Mouse (Mus musculus) heart, postnatal 0 days (tissue): ENCODE data around the gene Agbl4. TPM values are rescaled to one million over a fixed set of nuclear protein-coding genes. Genes with fewer than 3 reads are reported as not detected.

ENCODE experiments used
- ATAC-seq: fragments of 200-750 bp; cut with Nextera tagmentation; 2 replicates; pipeline ENCODE4 v1.8.0; 2017; ENCODE audit warnings: low read depth, moderate number of reproducible peaks, moderate library complexity; ENCODE audit not compliant: insufficient read depth
- DNase-seq: peaks from one replicate; pipeline ENCODE4 v3.0.0-alpha.2; 2016; ENCODE audit warnings: low spot score
- H3K27ac ChIP-seq: fragments of 300-500 bp; sonication (generic); 2 replicates; pipeline ENCODE4 v1.5.1; 2014; ENCODE audit warnings: low read depth, mild to moderate bottlenecking
- H3K27me3 ChIP-seq: fragments of 300-500 bp; sonication (generic); 2 replicates; pipeline ENCODE4 v1.6.1; 2014; ENCODE audit warnings: low read length, mixed read lengths; ENCODE audit not compliant: control insufficient read depth, insufficient read depth
- H3K36me3 ChIP-seq: fragments of 300-500 bp; sonication (generic); replicated peaks from 2 replicates; pipeline ENCODE4 v1.6.1; 2014; ENCODE audit warnings: low read length, mixed read lengths; ENCODE audit not compliant: control insufficient read depth, insufficient read depth
- H3K4me1 ChIP-seq: fragments of 300-500 bp; sonication (generic); 2 replicates; pipeline ENCODE4 v1.6.1; 2014; ENCODE audit warnings: antibody characterized with exemption; ENCODE audit not compliant: control insufficient read depth, insufficient read depth
- H3K4me2 ChIP-seq: fragments of 300-500 bp; sonication (generic); 2 replicates; pipeline ENCODE4 v1.6.1; 2014; ENCODE audit warnings: low read depth, mild to moderate bottlenecking, low read length, moderate library complexity
- H3K4me3 ChIP-seq: fragments of 300-500 bp; sonication (generic); 2 replicates; pipeline ENCODE4 v1.5.1; 2014; ENCODE audit warnings: low read depth, low read length
- H3K9ac ChIP-seq: fragments of 300-500 bp; sonication (generic); replicated peaks from 2 replicates; pipeline ENCODE4 v1.6.1; 2014; ENCODE audit warnings: low read depth, low read length, mixed read lengths
- H3K9me3 ChIP-seq: fragments of 300-500 bp; sonication (generic); replicated peaks from 2 replicates; pipeline ENCODE4 v1.6.1; 2016; ENCODE audit warnings: low read length; ENCODE audit not compliant: control insufficient read depth
- CTCF ChIP-seq: IDR thresholded peaks from 2 replicates; pipeline ENCODE4 v1.5.1; 2016; ENCODE audit warnings: antibody characterized with exemption, control low read depth, low read depth
- EP300 ChIP-seq: IDR thresholded peaks from 2 replicates; pipeline ENCODE4 v1.6.1; 2016; ENCODE audit warnings: antibody characterized with exemption, low read depth
- WGBS: fragments of 180-500 bp; shearing (Covaris S2); extraction: QIAGEN DNeasy Blood & Tissue Kit; methylation state at CpG from one replicate; pipeline ENCODE4 v1.1.7; 2014; 5-methylcytosine and 5-hydroxymethylcytosine counted together
- polyA plus RNA-seq: library from polyadenylated mRNA; unstranded; fragments of >200 nt; fragmentation: Nextera tagmentation; extraction: Ambion mirVana; gene quantifications from 2 replicates; pipeline ENCODE4 v1.2.1, GENCODE M21; 2015
- total RNA-seq: library from RNA; depleted of rRNA; stranded (reverse); fragments of >200 nt; gene quantifications from 2 replicates; pipeline ENCODE4 v1.2.3, GENCODE M21; 2014; ENCODE audit warnings: low replicate concordance

Gene Agbl4
- total and polyA plus RNA-seq, 2 experiments from 2014 or later, result 0.55 TPM; not detected in 1

GRCm38 (mm10) chr4:111349965-111350364 is 952.5 kb downstream of the Agbl4 start:
- Histone ChIP-seq H3K4me2 (no peak overlapping the region), H3K4me3 (no peak overlapping the region), H3K4me1 (peaks cover 5% of the 10 kb centered on the region; the same call in 1 of the 2 replicates), H3K27ac (no peak overlapping the region), H3K27me3 (no peaks in the 10 kb centered on the region), H3K9ac (no peak overlapping the region), H3K36me3 (no peaks in the 10 kb centered on the region), H3K9me3 (no peaks in the 10 kb centered on the region)
- WGBS, result 68% methylated on average over 4 of the region's 4 CpGs
- TF ChIP-seq CTCF, result no peak
- no peak for TF ChIP-seq EP300
- ATAC-seq (no peak), DNase-seq (no peak)

- no peak for ATAC-seq
- Histone ChIP-seq H3K4me2 (no peak overlapping the region), H3K4me3 (no peak overlapping the region), H3K36me3 (no peaks in the 10 kb centered on the region), H3K27me3 (no peaks in the 10 kb centered on the region), H3K9me3 (no peaks in the 10 kb centered on the region), H3K27ac (no peak overlapping the region), H3K9ac (no peak overlapping the region), H3K4me1 (peaks cover 5% of the 10 kb centered on the region; the same call in 1 of the 2 replicates)
- TF ChIP-seq CTCF (no peak), EP300 (no peak)
- 40% methylated on average over 6 of the region's 6 CpGs for WGBS
- DNase-seq, result no peak
These were observed 953.4 kb downstream of the Agbl4 start for GRCm38 (mm10) chr4:111350615-111351525.

GRCm38 (mm10) chr4:111356584-111357115 is 959.2 kb downstream of the Agbl4 start:
- no peak overlapping the region for H3K4me3 ChIP-seq
- no peaks in the 10 kb centered on the region for H3K4me1 ChIP-seq
- H3K4me2 ChIP-seq, result no peak overlapping the region
- ATAC-seq (no peak), DNase-seq (no peak)
- no peaks in the 10 kb centered on the region for H3K9me3 ChIP-seq
- H3K9ac ChIP-seq, result no peak overlapping the region
- no peak overlapping the region for H3K27ac ChIP-seq
- no peaks in the 10 kb centered on the region for H3K36me3 ChIP-seq
- no peaks in the 10 kb centered on the region for H3K27me3 ChIP-seq
- 65% methylated on average over 4 of the region's 4 CpGs for WGBS
- TF ChIP-seq CTCF, result no peak

GRCm38 (mm10) chr4:111357176-111357575 is 959.7 kb downstream of the Agbl4 start:
- Histone ChIP-seq H3K27ac (no peak overlapping the region), H3K9me3 (no peaks in the 10 kb centered on the region), H3K36me3 (no peaks in the 10 kb centered on the region), H3K27me3 (no peaks in the 10 kb centered on the region), H3K4me2 (no peak overlapping the region), H3K4me3 (no peak overlapping the region), H3K9ac (no peak overlapping the region), H3K4me1 (no peaks in the 10 kb centered on the region)
- WGBS, result 58% methylated on average over 3 of the region's 3 CpGs
- no peak for ATAC-seq
- no peak for DNase-seq
- no peak for TF ChIP-seq CTCF
- no peak for TF ChIP-seq EP300

- no peaks in the 10 kb centered on the region for H3K9me3 ChIP-seq
- ATAC-seq, result no peak
- no peaks in the 10 kb centered on the region for H3K4me1 ChIP-seq
- no peaks in the 10 kb centered on the region for H3K36me3 ChIP-seq
- DNase-seq, result no peak
- TF ChIP-seq CTCF (no peak), EP300 (no peak)
- H3K4me3 ChIP-seq, result no peak overlapping the region
- no peak overlapping the region for H3K4me2 ChIP-seq
- WGBS, result 71% methylated on average over 2 of the region's 2 CpGs
- H3K9ac ChIP-seq, result no peak overlapping the region
- no peaks in the 10 kb centered on the region for H3K27me3 ChIP-seq
- no peak overlapping the region for H3K27ac ChIP-seq
These were observed 966.7 kb downstream of the Agbl4 start for GRCm38 (mm10) chr4:111364199-111364598.
